Mouse (Mus musculus) hindbrain, embryonic 16.5 days (tissue): ENCODE results near the gene Ythdc1. TPM values are rescaled to one million over a fixed set of nuclear protein-coding genes. Genes with fewer than 3 reads are reported as not detected.
"Not testable (repeated sequence)": the region's sequence is repeated elsewhere in the genome, so short reads cannot be mapped to it uniquely, and the experiment has no call there.

Source experiments
- ATAC-seq: fragments of 200-750 bp; cut with Nextera tagmentation; 2 replicates; pipeline ENCODE4 v1.8.0; 2017; ENCODE audit warnings: moderate TSS enrichment, moderate library complexity
- H3K27ac ChIP-seq: fragments of 300-500 bp; sonication (generic); 2 replicates; pipeline ENCODE4 v1.5.1; 2014; ENCODE audit warnings: low read depth, mild to moderate bottlenecking, control low read depth, low read length, moderate library complexity
- H3K27me3 ChIP-seq: fragments of 300-500 bp; sonication (generic); replicated peaks from 2 replicates; pipeline ENCODE4 v1.6.1; 2014; ENCODE audit warnings: low read length; ENCODE audit not compliant: control insufficient read depth, insufficient read depth
- H3K36me3 ChIP-seq: fragments of 300-500 bp; sonication (generic); 2 replicates; pipeline ENCODE4 v1.6.1; 2014; ENCODE audit warnings: mild to moderate bottlenecking, low read length, moderate library complexity, mixed read lengths; ENCODE audit not compliant: control insufficient read depth, insufficient read depth
- H3K4me1 ChIP-seq: fragments of 300-500 bp; sonication (generic); 2 replicates; pipeline ENCODE4 v1.6.1; 2014; ENCODE audit warnings: low read depth, low read length; ENCODE audit not compliant: control insufficient read depth, insufficient read depth
- H3K4me2 ChIP-seq: fragments of 300-500 bp; sonication (generic); 2 replicates; pipeline ENCODE4 v1.6.1; 2014; ENCODE audit warnings: mild to moderate bottlenecking, low read length, control low read depth, moderate library complexity
- H3K4me3 ChIP-seq: fragments of 300-500 bp; sonication (generic); 2 replicates; pipeline ENCODE4 v1.5.1; 2014; ENCODE audit warnings: mild to moderate bottlenecking, low read length, control low read depth, moderate library complexity
- H3K9ac ChIP-seq: fragments of 300-500 bp; sonication (generic); 2 replicates; pipeline ENCODE4 v1.6.1; 2014; ENCODE audit warnings: low read depth, mild to moderate bottlenecking, control low read depth, low read length, moderate library complexity
- H3K9me3 ChIP-seq: fragments of 300-500 bp; sonication (generic); 2 replicates; pipeline ENCODE4 v1.6.1; 2014; ENCODE audit warnings: mild to moderate bottlenecking, low read length, moderate library complexity; ENCODE audit not compliant: control insufficient read depth
- WGBS: fragments of 180-500 bp; shearing (Covaris S2); extraction: QIAGEN DNeasy Blood & Tissue Kit; methylation state at CpG from one replicate; pipeline ENCODE4 v1.1.7; 2014; 5-methylcytosine and 5-hydroxymethylcytosine counted together
- polyA plus RNA-seq: library from polyadenylated mRNA; unstranded; fragments of >200 nt; fragmentation: Nextera tagmentation; extraction: Ambion mirVana; gene quantifications from 2 replicates; pipeline ENCODE4 v1.2.1, GENCODE M21; 2015

Ythdc1 gene
- polyA plus RNA-seq, 1 experiment from 2014 or later: 28.4 TPM

DNA sequence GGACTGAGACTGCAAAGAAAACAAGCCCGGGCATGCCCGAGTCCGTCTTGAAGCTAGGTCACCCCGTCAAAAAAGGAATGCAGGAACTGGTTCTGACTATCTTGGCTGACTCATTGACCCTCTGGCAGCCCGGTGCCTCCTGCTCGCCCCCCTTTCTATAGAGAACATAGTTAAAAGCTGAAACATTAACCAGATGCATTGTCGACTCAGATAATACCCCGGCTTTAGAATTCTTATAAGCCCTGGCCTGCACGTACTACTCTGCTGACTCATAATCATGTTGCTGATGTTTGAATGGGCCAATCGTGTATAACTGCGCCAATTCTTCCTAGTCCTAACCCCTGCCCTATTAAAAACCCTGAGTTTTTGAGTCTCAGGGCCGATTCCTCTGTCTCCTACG is 52.5 kb downstream of the Ythdc1 start:
- H3K36me3 ChIP-seq, H3K9ac ChIP-seq, H3K9me3 ChIP-seq, H3K4me1 ChIP-seq, H3K27ac ChIP-seq, H3K27me3 ChIP-seq, ATAC-seq, H3K4me2 ChIP-seq, H3K4me3 ChIP-seq: not testable (repeated sequence)
- 63% methylated on average over 13 of the region's 13 CpGs for WGBS

- H3K9me3 ChIP-seq: no peaks in the 10 kb centered on the region
- H3K4me2 ChIP-seq: no peak overlapping the region
- no peaks in the 10 kb centered on the region for H3K36me3 ChIP-seq
- no peaks in the 10 kb centered on the region for H3K27me3 ChIP-seq
- ATAC-seq: no peak
- H3K27ac ChIP-seq: no peak overlapping the region
- no peak overlapping the region for H3K4me3 ChIP-seq
- WGBS: 0% methylated on average over 1 of the region's 1 CpGs
- H3K4me1 ChIP-seq: no peaks in the 10 kb centered on the region
- H3K9ac ChIP-seq: no peak overlapping the region
Measured at GRCm38 (mm10) chr5:86857682-86858081, 53.7 kb downstream of the Ythdc1 start.

- Histone ChIP-seq H3K9ac (no peak overlapping the region), H3K9me3 (no peaks in the 10 kb centered on the region), H3K27me3 (no peaks in the 10 kb centered on the region), H3K4me1 (no peaks in the 10 kb centered on the region), H3K4me2 (no peak overlapping the region), H3K4me3 (no peak overlapping the region), H3K27ac (no peak overlapping the region), H3K36me3 (no peaks in the 10 kb centered on the region)
- no peak for ATAC-seq
- WGBS: 45% methylated on average over 3 of the region's 3 CpGs
Measured at GRCm38 (mm10) chr5:86858336-86858735, 54.3 kb downstream of the Ythdc1 start.

- Histone ChIP-seq H3K27me3 (no peaks in the 10 kb centered on the region), H3K9ac (no peak overlapping the region), H3K27ac (no peak overlapping the region), H3K4me1 (no peaks in the 10 kb centered on the region), H3K4me3 (no peak overlapping the region), H3K9me3 (no peaks in the 10 kb centered on the region), H3K4me2 (no peak overlapping the region), H3K36me3 (no peaks in the 10 kb centered on the region)
- no peak for ATAC-seq
- WGBS: 33% methylated on average over 1 of the region's 1 CpGs
Measured at GRCm38 (mm10) chr5:86871877-86872276, 67.9 kb downstream of the Ythdc1 start.

Other genes with a start within 250 kb of the Ythdc1 start
- gene Tmprss11f, start 171.8 kb upstream of the Ythdc1 start, polyA plus RNA-seq: not detected in 2 replicates
- not detected in 2 replicates for gene Tmprss11b, start 127.9 kb upstream of the Ythdc1 start, polyA plus RNA-seq
- gene Tmprss11e, start 58.4 kb upstream of the Ythdc1 start, polyA plus RNA-seq: not detected in 2 replicates
- gene Ugt2b34, start 102.7 kb downstream of the Ythdc1 start, polyA plus RNA-seq: not detected in 2 replicates
- not detected in 2 replicates for gene Ugt2b1, start 122.3 kb downstream of the Ythdc1 start, polyA plus RNA-seq
- gene Ugt2b35, start 196.6 kb downstream of the Ythdc1 start, polyA plus RNA-seq: not detected in 2 replicates